Mouse (Mus musculus): Measurements from ENCODE around the gene Gm12355. TPM values are rescaled to one million over a fixed set of nuclear protein-coding genes. Genes with fewer than 3 reads are reported as not detected.

The Gm12355 gene
- polyA plus RNA-seq, 1 experiment from 2014 or later: 0.54 TPM

GRCm38 (mm10) chr11:98587684-98588546 lies 37.5 kb downstream of the Gm12355 start:
- Histone ChIP-seq H3K4me3 (ENCODE audit: low read depth, low read length) (peak overlapping the region; percentile 94), H3K4me2 (ENCODE audit: low read depth, low read length) (peak overlapping the region; percentile 91), H3K9me3 (ENCODE audit: control insufficient read depth, low read length) (no peaks in the 10 kb centered on the region), H3K4me1 (ENCODE audit: control insufficient read depth, insufficient read depth, low read length) (peaks cover 28% of the 10 kb centered on the region), H3K27ac (replicated peaks; ENCODE audit: low read depth, low read length) (peak overlapping the region; percentile 85), H3K27me3 (replicated peaks; ENCODE audit: control insufficient read depth, insufficient read depth, low read length) (no peaks in the 10 kb centered on the region; the same call in 1 of the 2 replicates), H3K36me3 (ENCODE audit: control insufficient read depth, insufficient read depth, low read length) (peaks cover 5% of the 10 kb centered on the region), H3K9ac (ENCODE audit: low read depth, low read length) (peak overlapping the region; percentile 88)
- ATAC-seq (ENCODE audit: low read depth) (peak; percentile 45), DNase-seq (ENCODE audit: low spot score) (peak; percentile 91)
- WGBS: 5% methylated on average over 16 of the region's 20 CpGs

DNA sequence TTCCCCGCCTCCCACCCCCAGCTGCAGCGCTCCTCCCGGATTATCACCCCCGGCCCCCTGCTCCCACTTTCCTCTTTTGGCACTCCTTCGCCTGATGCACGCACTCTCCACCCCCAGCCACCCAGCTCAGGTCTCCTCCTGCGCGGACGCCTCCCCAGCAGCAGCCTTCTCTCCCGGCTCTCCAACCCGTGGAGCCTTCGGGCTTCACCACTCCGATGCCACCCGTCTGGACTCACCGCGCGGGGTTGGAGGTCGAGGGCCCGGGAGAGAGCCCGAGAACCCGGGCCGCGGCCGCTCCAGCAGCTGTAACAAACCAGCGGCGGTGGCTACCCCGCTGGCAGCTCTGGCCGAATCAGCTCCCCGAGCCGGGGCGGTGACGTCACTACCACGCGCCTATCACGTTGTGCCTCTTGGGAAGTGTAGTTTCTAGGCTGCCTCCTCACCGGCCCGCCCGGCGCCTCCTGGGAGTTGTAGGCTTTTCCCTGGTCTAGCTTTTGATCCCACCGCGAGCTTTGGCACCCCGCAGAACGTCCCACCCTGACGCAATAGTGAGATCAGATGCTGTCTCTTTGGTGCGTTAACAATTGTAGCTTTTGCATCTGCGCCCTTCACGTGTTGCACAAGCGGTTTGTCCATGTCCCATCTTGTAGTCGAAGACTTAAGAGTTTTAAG lies 38.4 kb downstream of the Gm12355 start, which contains the start of gene Ormdl3:
Ormdl3 (minus strand) TSS at position 477 of the 672 bp plus-strand sequence.
- peaks cover 28% of the 10 kb centered on the region for H3K4me1 ChIP-seq (ENCODE audit: control insufficient read depth, insufficient read depth, low read length)
- peaks cover 14% of the 10 kb centered on the region for H3K36me3 ChIP-seq (ENCODE audit: control insufficient read depth, insufficient read depth, low read length)
- DNase-seq (ENCODE audit: low spot score) (peak; percentile 99), ATAC-seq (ENCODE audit: low read depth) (peak; percentile 95)
- WGBS: under 1% methylated on average over 40 of the region's 49 CpGs
- H3K27ac ChIP-seq (replicated peaks; ENCODE audit: low read depth, low read length): peak within 1 kb of the TSS; percentile 85
- H3K9ac ChIP-seq (ENCODE audit: low read depth, low read length): peak within 1 kb of the TSS; percentile 88
- H3K4me2 ChIP-seq (ENCODE audit: low read depth, low read length): peak within 1 kb of the TSS; percentile 91
- no peaks in the 10 kb centered on the region; the same call in 1 of the 2 replicates for H3K27me3 ChIP-seq (replicated peaks; ENCODE audit: control insufficient read depth, insufficient read depth, low read length)
- no peaks in the 10 kb centered on the region for H3K9me3 ChIP-seq (ENCODE audit: control insufficient read depth, low read length)
- peak within 1 kb of the TSS; percentile 94 for H3K4me3 ChIP-seq (ENCODE audit: low read depth, low read length)

- peaks cover 16% of the 10 kb centered on the region for H3K36me3 ChIP-seq (ENCODE audit: control insufficient read depth, insufficient read depth, low read length)
- ATAC-seq (ENCODE audit: low read depth) (peak; percentile 30; the same call in 1 of the 2 replicates), DNase-seq (ENCODE audit: low spot score) (no peak)
- no peaks in the 10 kb centered on the region for H3K9me3 ChIP-seq (ENCODE audit: control insufficient read depth, low read length)
- peak overlapping the region; percentile 88 for H3K9ac ChIP-seq (ENCODE audit: low read depth, low read length)
- peak overlapping the region; percentile 91 for H3K4me2 ChIP-seq (ENCODE audit: low read depth, low read length)
- 1% methylated on average over 17 of the region's 22 CpGs for WGBS
- H3K4me1 ChIP-seq (ENCODE audit: control insufficient read depth, insufficient read depth, low read length): peaks cover 28% of the 10 kb centered on the region
- peak overlapping the region; percentile 83 for H3K27ac ChIP-seq (replicated peaks; ENCODE audit: low read depth, low read length)
- peak overlapping the region; percentile 94 for H3K4me3 ChIP-seq (ENCODE audit: low read depth, low read length)
- H3K27me3 ChIP-seq (replicated peaks; ENCODE audit: control insufficient read depth, insufficient read depth, low read length): no peaks in the 10 kb centered on the region; the same call in 1 of the 2 replicates
These were observed 39.2 kb downstream of the Gm12355 start for GRCm38 (mm10) chr11:98586087-98586891.

GRCm38 (mm10) chr11:98584629-98585177 lies 40.8 kb downstream of the Gm12355 start:
- Histone ChIP-seq H3K27me3 (replicated peaks; ENCODE audit: control insufficient read depth, insufficient read depth, low read length) (no peaks in the 10 kb centered on the region), H3K36me3 (ENCODE audit: control insufficient read depth, insufficient read depth, low read length) (peaks cover 24% of the 10 kb centered on the region), H3K27ac (replicated peaks; ENCODE audit: low read depth, low read length) (no peak overlapping the region), H3K9ac (ENCODE audit: low read depth, low read length) (no peak overlapping the region), H3K4me3 (ENCODE audit: low read depth, low read length) (no peak overlapping the region), H3K4me1 (ENCODE audit: control insufficient read depth, insufficient read depth, low read length) (peaks cover 28% of the 10 kb centered on the region), H3K9me3 (ENCODE audit: control insufficient read depth, low read length) (no peaks in the 10 kb centered on the region), H3K4me2 (ENCODE audit: low read depth, low read length) (no peak overlapping the region)
- no peak for ATAC-seq (ENCODE audit: low read depth)
- WGBS: 85% methylated on average over 6 of the region's 6 CpGs
- no peak for DNase-seq (ENCODE audit: low spot score)

DNA sequence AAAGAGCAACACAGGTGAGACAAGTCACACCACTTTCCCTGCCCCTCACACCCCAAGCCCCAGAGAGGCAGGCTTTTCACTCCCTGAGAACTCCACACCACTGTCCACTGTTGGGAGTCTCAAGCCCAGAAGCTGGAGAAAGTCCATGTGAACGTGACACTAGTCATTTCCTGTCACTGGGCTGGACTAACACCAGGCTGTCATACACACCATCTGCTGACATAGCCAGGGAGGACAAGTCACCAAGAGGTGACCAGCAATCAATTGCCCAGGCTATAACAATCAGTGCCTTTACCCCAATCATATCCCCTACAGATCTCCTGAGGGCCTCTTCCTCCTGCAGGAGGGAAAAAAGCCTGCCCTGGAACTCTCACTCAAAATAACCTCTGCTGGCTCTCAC lies 41.3 kb downstream of the Gm12355 start:
- Histone ChIP-seq H3K27me3 (replicated peaks; ENCODE audit: control insufficient read depth, insufficient read depth, low read length) (no peaks in the 10 kb centered on the region), H3K27ac (replicated peaks; ENCODE audit: low read depth, low read length) (no peak overlapping the region), H3K4me2 (ENCODE audit: low read depth, low read length) (no peak overlapping the region), H3K9ac (ENCODE audit: low read depth, low read length) (no peak overlapping the region), H3K36me3 (ENCODE audit: control insufficient read depth, insufficient read depth, low read length) (peaks cover 24% of the 10 kb centered on the region), H3K4me1 (ENCODE audit: control insufficient read depth, insufficient read depth, low read length) (peaks cover 28% of the 10 kb centered on the region), H3K9me3 (ENCODE audit: control insufficient read depth, low read length) (no peaks in the 10 kb centered on the region), H3K4me3 (ENCODE audit: low read depth, low read length) (no peak overlapping the region)
- DNase-seq (ENCODE audit: low spot score) (no peak), ATAC-seq (ENCODE audit: low read depth) (no peak)
- 40% methylated on average over 1 of the region's 1 CpGs for WGBS

DNA sequence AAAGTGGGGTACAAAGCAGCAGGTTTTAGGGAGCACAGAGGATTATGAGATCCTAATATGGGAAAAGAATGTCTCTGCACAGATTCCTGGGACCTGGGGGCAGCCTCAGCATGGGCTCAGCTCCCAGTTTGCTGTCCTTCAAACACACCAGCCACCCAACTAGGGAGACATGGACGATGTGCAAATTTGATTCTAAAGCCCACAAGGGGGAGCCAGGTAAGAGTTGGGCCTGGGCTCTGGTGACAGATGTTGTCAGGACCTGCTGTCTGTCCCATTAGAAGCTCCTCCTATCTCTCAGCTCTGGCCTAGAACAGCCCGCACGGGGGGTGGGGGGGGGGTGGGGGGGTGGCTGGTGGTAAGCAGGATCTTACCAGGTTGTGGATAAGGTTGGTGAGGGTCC lies 41.9 kb downstream of the Gm12355 start:
- Histone ChIP-seq H3K27me3 (replicated peaks; ENCODE audit: control insufficient read depth, insufficient read depth, low read length) (no peaks in the 10 kb centered on the region), H3K4me3 (ENCODE audit: low read depth, low read length) (no peak overlapping the region), H3K4me2 (ENCODE audit: low read depth, low read length) (no peak overlapping the region), H3K36me3 (ENCODE audit: control insufficient read depth, insufficient read depth, low read length) (peaks cover 24% of the 10 kb centered on the region), H3K27ac (replicated peaks; ENCODE audit: low read depth, low read length) (no peak overlapping the region), H3K4me1 (ENCODE audit: control insufficient read depth, insufficient read depth, low read length) (peaks cover 26% of the 10 kb centered on the region), H3K9me3 (ENCODE audit: control insufficient read depth, low read length) (no peaks in the 10 kb centered on the region), H3K9ac (ENCODE audit: low read depth, low read length) (no peak overlapping the region)
- DNase-seq (ENCODE audit: low spot score) (no peak), ATAC-seq (ENCODE audit: low read depth) (no peak)
- 36% methylated on average over 3 of the region's 3 CpGs for WGBS

- Histone ChIP-seq H3K4me2 (ENCODE audit: low read depth, low read length) (no peak overlapping the region), H3K27me3 (replicated peaks; ENCODE audit: control insufficient read depth, insufficient read depth, low read length) (no peaks in the 10 kb centered on the region), H3K36me3 (ENCODE audit: control insufficient read depth, insufficient read depth, low read length) (peaks cover 24% of the 10 kb centered on the region), H3K4me3 (ENCODE audit: low read depth, low read length) (no peak overlapping the region), H3K4me1 (ENCODE audit: control insufficient read depth, insufficient read depth, low read length) (peaks cover 22% of the 10 kb centered on the region), H3K9me3 (ENCODE audit: control insufficient read depth, low read length) (no peaks in the 10 kb centered on the region), H3K9ac (ENCODE audit: low read depth, low read length) (no peak overlapping the region), H3K27ac (replicated peaks; ENCODE audit: low read depth, low read length) (no peak overlapping the region)
- ATAC-seq (ENCODE audit: low read depth) (no peak), DNase-seq (ENCODE audit: low spot score) (no peak)
- 94% methylated on average over 3 of the region's 3 CpGs for WGBS
These were observed 42.3 kb downstream of the Gm12355 start for GRCm38 (mm10) chr11:98583265-98583552.

Data from embryonic facial prominence, embryonic 14.5 days (tissue).